Mouse (Mus musculus): ENCODE data around the gene Pld4. TPM values are rescaled to one million over a fixed set of nuclear protein-coding genes. Genes with fewer than 3 reads are reported as not detected.

Gene Pld4
- polyA plus RNA-seq, 1 experiment, result not detected

GRCm38 (mm10) chr12:112757896-112758295 is 2.6 kb upstream of the Pld4 start:
- Histone ChIP-seq H3K27ac (ENCODE audit: insufficient read depth, low read depth, low read length) (no peak overlapping the region), H3K4me1 (ENCODE audit: control insufficient read depth, insufficient read depth, low read length) (no peaks in the 10 kb centered on the region), H3K4me3 (ENCODE audit: insufficient read depth, low read depth, low read length) (no peak overlapping the region)
- no peak for TF ChIP-seq CTCF (IDR thresholded peaks at IDR 0.05; ENCODE audit: insufficient read depth, low read depth, low read length)
- no peak for TF ChIP-seq POLR2A (IDR thresholded peaks at IDR 0.05; ENCODE audit: insufficient read depth, low read depth, low read length)
- WGBS, result 89% methylated on average over 5 of the region's 5 CpGs

GRCm38 (mm10) chr12:112759471-112759870 is 984 bp upstream of the Pld4 start:
- H3K4me1 ChIP-seq (ENCODE audit: control insufficient read depth, insufficient read depth, low read length), result no peaks in the 10 kb centered on the region
- TF ChIP-seq CTCF (IDR thresholded peaks at IDR 0.05; ENCODE audit: insufficient read depth, low read depth, low read length) (no peak), POLR2A (IDR thresholded peaks at IDR 0.05; ENCODE audit: insufficient read depth, low read depth, low read length) (no peak)
- no peak overlapping the region for H3K4me3 ChIP-seq (ENCODE audit: insufficient read depth, low read depth, low read length)
- 96% methylated on average over 3 of the region's 3 CpGs for WGBS
- no peak overlapping the region for H3K27ac ChIP-seq (ENCODE audit: insufficient read depth, low read depth, low read length)

- Histone ChIP-seq H3K4me3 (ENCODE audit: insufficient read depth, low read depth, low read length) (no peak overlapping the region), H3K4me1 (ENCODE audit: control insufficient read depth, insufficient read depth, low read length) (no peaks in the 10 kb centered on the region), H3K27ac (ENCODE audit: insufficient read depth, low read depth, low read length) (no peak overlapping the region)
- WGBS, result 86% methylated on average over 4 of the region's 4 CpGs
- no peak for TF ChIP-seq CTCF (IDR thresholded peaks at IDR 0.05; ENCODE audit: insufficient read depth, low read depth, low read length)
- TF ChIP-seq POLR2A (IDR thresholded peaks at IDR 0.05; ENCODE audit: insufficient read depth, low read depth, low read length), result no peak
Measured at GRCm38 (mm10) chr12:112761411-112761810, 956 bp downstream of the Pld4 start.

- H3K27ac ChIP-seq (ENCODE audit: insufficient read depth, low read depth, low read length), result no peak overlapping the region
- 89% methylated on average over 3 of the region's 3 CpGs for WGBS
- H3K4me3 ChIP-seq (ENCODE audit: insufficient read depth, low read depth, low read length), result no peak overlapping the region
- TF ChIP-seq POLR2A (IDR thresholded peaks at IDR 0.05; ENCODE audit: insufficient read depth, low read depth, low read length) (no peak), CTCF (IDR thresholded peaks at IDR 0.05; ENCODE audit: insufficient read depth, low read depth, low read length) (no peak)
- H3K4me1 ChIP-seq (ENCODE audit: control insufficient read depth, insufficient read depth, low read length), result no peaks in the 10 kb centered on the region
Measured at GRCm38 (mm10) chr12:112762018-112762417, 1.6 kb downstream of the Pld4 start.

GRCm38 (mm10) chr12:112763176-112763575 is 2.7 kb downstream of the Pld4 start:
- TF ChIP-seq POLR2A (IDR thresholded peaks at IDR 0.05; ENCODE audit: insufficient read depth, low read depth, low read length) (no peak), CTCF (IDR thresholded peaks at IDR 0.05; ENCODE audit: insufficient read depth, low read depth, low read length) (no peak)
- H3K27ac ChIP-seq (ENCODE audit: insufficient read depth, low read depth, low read length), result no peak overlapping the region
- no peak overlapping the region for H3K4me3 ChIP-seq (ENCODE audit: insufficient read depth, low read depth, low read length)
- H3K4me1 ChIP-seq (ENCODE audit: control insufficient read depth, insufficient read depth, low read length), result no peaks in the 10 kb centered on the region
- WGBS, result 90% methylated on average over 4 of the region's 4 CpGs

GRCm38 (mm10) chr12:112764141-112764540 is 3.7 kb downstream of the Pld4 start:
- no peak overlapping the region for H3K27ac ChIP-seq (ENCODE audit: insufficient read depth, low read depth, low read length)
- WGBS, result 90% methylated on average over 5 of the region's 5 CpGs
- TF ChIP-seq POLR2A (IDR thresholded peaks at IDR 0.05; ENCODE audit: insufficient read depth, low read depth, low read length) (no peak), CTCF (IDR thresholded peaks at IDR 0.05; ENCODE audit: insufficient read depth, low read depth, low read length) (no peak)
- no peaks in the 10 kb centered on the region for H3K4me1 ChIP-seq (ENCODE audit: control insufficient read depth, insufficient read depth, low read length)
- no peak overlapping the region for H3K4me3 ChIP-seq (ENCODE audit: insufficient read depth, low read depth, low read length)

- WGBS, result 97% methylated on average over 7 of the region's 7 CpGs
- no peak overlapping the region for H3K4me3 ChIP-seq (ENCODE audit: insufficient read depth, low read depth, low read length)
- H3K4me1 ChIP-seq (ENCODE audit: control insufficient read depth, insufficient read depth, low read length), result no peaks in the 10 kb centered on the region
- no peak overlapping the region for H3K27ac ChIP-seq (ENCODE audit: insufficient read depth, low read depth, low read length)
- TF ChIP-seq POLR2A (IDR thresholded peaks at IDR 0.05; ENCODE audit: insufficient read depth, low read depth, low read length) (no peak), CTCF (IDR thresholded peaks at IDR 0.05; ENCODE audit: insufficient read depth, low read depth, low read length) (no peak)
Measured at GRCm38 (mm10) chr12:112764991-112765390, 4.5 kb downstream of the Pld4 start.

GRCm38 (mm10) chr12:112766586-112766985 is 6.1 kb downstream of the Pld4 start:
- Histone ChIP-seq H3K27ac (ENCODE audit: insufficient read depth, low read depth, low read length) (no peak overlapping the region), H3K4me3 (ENCODE audit: insufficient read depth, low read depth, low read length) (no peak overlapping the region), H3K4me1 (ENCODE audit: control insufficient read depth, insufficient read depth, low read length) (no peaks in the 10 kb centered on the region)
- 93% methylated on average over 7 of the region's 7 CpGs for WGBS
- TF ChIP-seq POLR2A (IDR thresholded peaks at IDR 0.05; ENCODE audit: insufficient read depth, low read depth, low read length) (no peak), CTCF (IDR thresholded peaks at IDR 0.05; ENCODE audit: insufficient read depth, low read depth, low read length) (no peak)

- TF ChIP-seq CTCF (IDR thresholded peaks at IDR 0.05; ENCODE audit: insufficient read depth, low read depth, low read length) (no peak), POLR2A (IDR thresholded peaks at IDR 0.05; ENCODE audit: insufficient read depth, low read depth, low read length) (no peak)
- WGBS, result 92% methylated on average over 16 of the region's 16 CpGs
- Histone ChIP-seq H3K4me3 (ENCODE audit: insufficient read depth, low read depth, low read length) (no peak overlapping the region), H3K4me1 (ENCODE audit: control insufficient read depth, insufficient read depth, low read length) (no peaks in the 10 kb centered on the region), H3K27ac (ENCODE audit: insufficient read depth, low read depth, low read length) (no peak overlapping the region)
Measured at GRCm38 (mm10) chr12:112767036-112767890, 6.8 kb downstream of the Pld4 start.

Data from olfactory bulb, adult 2 months (tissue).